Mouse (Mus musculus) liver, adult 2 months (tissue): ENCODE data around the gene Gdf7.

Experiments
- CTCF ChIP-seq: fragments of 200-500 bp; IDR thresholded peaks from 2 replicates; pipeline ENCODE4 v1.5.1; 2011; ENCODE audit warnings: low read depth, low read length, control low read depth
- POLR2A ChIP-seq: fragments of 200-500 bp; IDR thresholded peaks from 2 replicates; pipeline ENCODE4 v1.6.1; 2011; ENCODE audit warnings: low read length, control low read depth; ENCODE audit not compliant: insufficient read depth; ENCODE audit errors: extremely low read depth

- no peak for TF ChIP-seq CTCF
- no peak for TF ChIP-seq POLR2A
Measured at GRCm38 (mm10) chr12:8348733-8349513, 47.2 kb upstream of the Gdf7 start.
